Mouse (Mus musculus): ENCODE results near the gene Sema4f. TPM values are rescaled to one million over a fixed set of nuclear protein-coding genes. Genes with fewer than 3 reads are reported as not detected.
A peak's percentile ranks its signal among the peaks of the same experiment; 100 is the strongest.

The Sema4f gene
- total and polyA plus RNA-seq, 3 experiments, result 0.04 TPM; not detected in 2

- Histone ChIP-seq H3K9ac (ENCODE audit: insufficient read depth, low read depth) (no peak overlapping the region), H3K9me3 (replicated peaks; ENCODE audit: low read length) (no peaks in the 10 kb centered on the region), H3K27me3 (replicated peaks) (no peaks in the 10 kb centered on the region), H3K27ac (ENCODE audit: insufficient read depth, low read depth) (no peak overlapping the region), H3K4me3 (replicated peaks in 1 of 3; ENCODE audit: low read depth in 2 of 3, low read length in 2 of 3, poor library complexity in 1 of 3) (no peak overlapping the region), H3K4me2 (ENCODE audit: insufficient read depth, low read depth, poor library complexity, severe bottlenecking) (no peak overlapping the region), H3K79me2 (replicated peaks; ENCODE audit: control insufficient read depth, extremely low read depth, insufficient read depth, poor library complexity, severe bottlenecking) (no peaks in the 10 kb centered on the region), H3K36me3 (replicated peaks in 1 of 2; ENCODE audit: control insufficient read depth in 1 of 2, insufficient read depth in 1 of 2, low read length in 1 of 2) (no peaks in the 10 kb centered on the region), H3K4me1 (ENCODE audit: control insufficient read depth in 1 of 2, insufficient read depth in 2 of 2) (peaks cover 3 to 28% of the 10 kb centered on the region in 2 experiments; a peak in 3 of 4 replicates)
- no peak for TF ChIP-seq TBP (conservative IDR thresholded peaks at IDR 0.05; ENCODE audit: low read depth, low read length)
- TF ChIP-seq CTCF (conservative IDR thresholded peaks at IDR 0.05 in 1 of 2, IDR thresholded peaks at IDR 0.05 in 1 of 2; ENCODE audit: low read depth in 2 of 2, low read length in 2 of 2), result no peak
- no peak for TF ChIP-seq MAFK (IDR thresholded peaks at IDR 0.05; ENCODE audit: insufficient replicate concordance, low read length)
- TF ChIP-seq E2F4 (IDR thresholded peaks at IDR 0.05; ENCODE audit: insufficient replicate concordance, low read depth, low read length), result no peak
- no peak for TF ChIP-seq MAX (IDR thresholded peaks at IDR 0.05; ENCODE audit: low read length)
- TF ChIP-seq POLR2A (IDR thresholded peaks at IDR 0.05; ENCODE audit: low read depth, low read length), result no peak
- in situ Hi-C loops (cut with MboI; ENCODE audit: low pct_ligation_motif_present, low pct_unique_long_range_greater_than_20kb, low sequenced_read_pairs), result loop anchor here (5.0 kb wide), 1 partner anchor 189 kb away; the partner anchor contains the start of genes Ccdc142 and Gm42688
- no peak for DNase-seq (ENCODE audit: extremely low read depth)
- dilution Hi-C loops (cut with MboI; ENCODE audit: extremely low pct_ligation_motif_present, extremely low pct_unique_long_range_greater_than_20kb, low sequenced_read_pairs), result no loop called here
These were observed 26.0 kb downstream of the Sema4f start for GRCm38 (mm10) chr6:82913336-82914247.

GRCm38 (mm10) chr6:82911303-82911702 lies 28.3 kb downstream of the Sema4f start:
- in situ Hi-C loops (cut with MboI; ENCODE audit: low pct_ligation_motif_present, low pct_unique_long_range_greater_than_20kb, low sequenced_read_pairs), result loop anchor here (5.0 kb wide), 1 partner anchor 191 kb away; the partner anchor contains the start of genes Ccdc142 and Gm42688

GRCm38 (mm10) chr6:82909136-82909855 lies 30.3 kb downstream of the Sema4f start:
- H3K9ac ChIP-seq (ENCODE audit: insufficient read depth, low read depth), result no peak overlapping the region
- no peak overlapping the region for H3K4me3 ChIP-seq (replicated peaks in 1 of 3; ENCODE audit: low read depth in 2 of 3, low read length in 2 of 3, poor library complexity in 1 of 3)
- TF ChIP-seq SMC3 (IDR thresholded peaks at IDR 0.05; ENCODE audit: low read depth, low read length), result peak; percentile 74
- peak; percentile 78 for TF ChIP-seq RAD21 (IDR thresholded peaks at IDR 0.05; ENCODE audit: low read depth, low read length)
- peak; percentile 64 to 86 for TF ChIP-seq CTCF (conservative IDR thresholded peaks at IDR 0.05 in 1 of 2, IDR thresholded peaks at IDR 0.05 in 1 of 2; ENCODE audit: low read depth in 2 of 2, low read length in 2 of 2)
- TF ChIP-seq HCFC1 (IDR thresholded peaks at IDR 0.05; ENCODE audit: low read depth, low read length), result no peak
- TF ChIP-seq USF2 (conservative IDR thresholded peaks at IDR 0.05; ENCODE audit: low read depth, low read length), result no peak
- no peaks in the 10 kb centered on the region for H3K36me3 ChIP-seq (replicated peaks in 1 of 2; ENCODE audit: control insufficient read depth in 1 of 2, insufficient read depth in 1 of 2, low read length in 1 of 2)
- no peaks in the 10 kb centered on the region for H3K79me2 ChIP-seq (replicated peaks; ENCODE audit: control insufficient read depth, extremely low read depth, insufficient read depth, poor library complexity, severe bottlenecking)
- no peaks in the 10 kb centered on the region for H3K27me3 ChIP-seq (replicated peaks)
- peaks cover 6 to 21% of the 10 kb centered on the region in 2 experiments; a peak in 3 of 4 replicates for H3K4me1 ChIP-seq (ENCODE audit: control insufficient read depth in 1 of 2, insufficient read depth in 2 of 2)
- DNase-seq (ENCODE audit: extremely low read depth), result peak; percentile 72
- in situ Hi-C loops (cut with MboI; ENCODE audit: low pct_ligation_motif_present, low pct_unique_long_range_greater_than_20kb, low sequenced_read_pairs) (no loop called here), dilution Hi-C loops (cut with MboI; ENCODE audit: extremely low pct_ligation_motif_present, extremely low pct_unique_long_range_greater_than_20kb, low sequenced_read_pairs) (no loop called here)
- no peaks in the 10 kb centered on the region for H3K9me3 ChIP-seq (replicated peaks; ENCODE audit: low read length)
- no peak overlapping the region for H3K4me2 ChIP-seq (ENCODE audit: insufficient read depth, low read depth, poor library complexity, severe bottlenecking)
- H3K27ac ChIP-seq (ENCODE audit: insufficient read depth, low read depth), result no peak overlapping the region

More at GRCm38 (mm10) chr6:82911303-82911702, 28.3 kb downstream of the Sema4f start:
- Histone ChIP-seq H3K4me3 (replicated peaks in 1 of 3; ENCODE audit: low read depth in 2 of 3, low read length in 2 of 3, poor library complexity in 1 of 3) (no peak overlapping the region), H3K9ac (ENCODE audit: insufficient read depth, low read depth) (no peak overlapping the region), H3K4me2 (ENCODE audit: insufficient read depth, low read depth, poor library complexity, severe bottlenecking) (no peak overlapping the region), H3K36me3 (replicated peaks in 1 of 2; ENCODE audit: control insufficient read depth in 1 of 2, insufficient read depth in 1 of 2, low read length in 1 of 2) (no peaks in the 10 kb centered on the region), H3K27ac (ENCODE audit: insufficient read depth, low read depth) (no peak overlapping the region), H3K4me1 (ENCODE audit: control insufficient read depth in 1 of 2, insufficient read depth in 2 of 2) (peaks cover 3 to 28% of the 10 kb centered on the region in 2 experiments; a peak in 3 of 4 replicates), H3K79me2 (replicated peaks; ENCODE audit: control insufficient read depth, extremely low read depth, insufficient read depth, poor library complexity, severe bottlenecking) (no peaks in the 10 kb centered on the region), H3K9me3 (replicated peaks; ENCODE audit: low read length) (no peaks in the 10 kb centered on the region), H3K27me3 (replicated peaks) (no peaks in the 10 kb centered on the region)
- peak; percentile 24 for DNase-seq (ENCODE audit: extremely low read depth)
- TF ChIP-seq CTCF (conservative IDR thresholded peaks at IDR 0.05 in 1 of 2, IDR thresholded peaks at IDR 0.05 in 1 of 2; ENCODE audit: low read depth in 2 of 2, low read length in 2 of 2), result peak in 1 of 2 experiments; percentile 5; a peak in 1 of 4 replicates
- peak; percentile 87 for TF ChIP-seq MAFK (IDR thresholded peaks at IDR 0.05; ENCODE audit: insufficient replicate concordance, low read length)
- TF ChIP-seq ZC3H11A (IDR thresholded peaks at IDR 0.05; ENCODE audit: low read depth, low read length), result no peak
- dilution Hi-C loops (cut with MboI; ENCODE audit: extremely low pct_ligation_motif_present, extremely low pct_unique_long_range_greater_than_20kb, low sequenced_read_pairs), result no loop called here
